Mouse (Mus musculus) ES-Bruce4 (cell line): ENCODE data around the gene Csrnp1.

Experiments used
- CTCF ChIP-seq: IDR thresholded peaks from one replicate; pipeline ENCODE4 v1.8.1; 2011; ENCODE audit warnings: low read depth, low read length
- EP300 ChIP-seq: IDR thresholded peaks from 2 replicates; pipeline ENCODE4 v1.6.1; 2011; ENCODE audit warnings: low read depth, low read length; ENCODE audit not compliant: insufficient read depth
- POLR2A ChIP-seq: IDR thresholded peaks from one replicate; pipeline ENCODE4 v1.8.1; 2011; ENCODE audit warnings: low read length; ENCODE audit not compliant: insufficient read depth

DNA sequence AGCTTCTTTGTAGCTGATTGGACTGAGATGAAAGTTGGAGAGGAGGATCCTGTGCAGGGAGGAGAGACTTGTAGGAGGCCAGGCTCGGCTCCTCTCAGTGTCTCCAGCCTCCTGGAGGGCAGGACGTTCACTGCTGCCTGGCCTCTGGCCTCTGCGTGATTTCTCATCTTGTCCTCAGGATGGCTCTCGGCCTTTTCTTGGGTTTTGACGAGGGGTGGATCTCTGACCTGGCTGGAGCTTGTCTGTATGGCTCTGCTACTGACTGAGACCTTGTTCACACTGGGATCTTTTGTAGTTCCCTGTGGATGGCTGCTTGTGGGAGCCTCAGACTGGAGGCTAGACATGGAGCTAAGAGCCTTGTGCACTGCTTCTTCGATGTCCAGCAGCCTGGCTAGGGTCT lies 30.4 kb upstream of the Csrnp1 start:
- no peak for TF ChIP-seq CTCF
- no peak for TF ChIP-seq POLR2A
- no peak for TF ChIP-seq EP300
